8 mouse cellular contexts compared by ENCODE assay signal in the genomic region with DNA sequence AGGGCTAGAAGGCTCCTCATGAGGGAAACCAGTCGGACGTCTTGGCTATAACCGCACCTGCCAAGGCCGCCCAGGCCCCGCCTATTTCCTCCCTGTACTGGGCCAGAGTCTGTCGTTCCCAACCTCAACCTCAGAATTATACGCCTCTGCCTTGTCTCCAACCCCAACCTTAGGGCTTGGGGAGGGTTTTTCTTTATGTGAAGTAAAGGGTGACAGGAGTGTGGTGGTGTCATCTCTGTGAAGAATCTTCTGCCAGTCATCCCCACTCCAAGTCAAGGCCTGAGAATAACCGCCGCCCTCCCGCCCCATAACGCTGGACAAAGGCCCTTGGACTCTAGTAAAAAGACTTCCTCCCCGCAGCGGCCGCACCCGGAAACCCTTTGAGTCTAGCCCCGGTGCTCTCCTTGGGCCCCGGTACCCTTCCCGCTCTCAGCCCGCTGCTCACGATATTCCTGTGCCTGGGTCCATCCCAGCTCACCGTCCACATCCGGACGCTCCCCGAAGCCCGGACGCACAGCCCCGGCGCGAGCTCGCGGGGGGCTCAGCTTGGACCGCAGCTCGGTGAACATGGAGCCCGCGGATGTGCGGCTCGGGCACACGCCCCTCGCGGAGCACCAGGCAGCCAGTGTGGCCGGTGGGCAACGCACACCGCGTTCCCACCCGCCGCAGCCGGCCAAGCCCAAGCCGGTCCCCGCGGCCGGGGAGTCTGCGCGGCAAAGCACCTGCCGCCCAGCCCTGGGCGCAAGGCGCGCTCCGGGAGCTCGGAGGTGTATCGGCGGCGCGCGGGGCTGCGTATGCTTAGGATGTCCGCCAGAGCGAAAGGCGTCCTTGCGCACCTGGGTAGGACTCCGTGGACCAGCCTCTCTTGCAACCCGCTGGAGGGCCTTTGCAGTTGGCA. TPM values are rescaled to one million over a fixed set of nuclear protein-coding genes. Genes with fewer than 3 reads are reported as not detected.
A peak's percentile ranks its signal among the peaks of the same experiment; 100 is the strongest.
DNase-seq lines count a peak whose midpoint lies in the region; ATAC-seq lines count a peak whose summit lies in the region.

A gene (minus strand): TSS at position 759 of the 898 bp plus-strand sequence.

- ATAC-seq in erythroblast, adult 5-6 weeks (replicated peaks; ENCODE audit: low FRiP score, poor library complexity, severe bottlenecking): no peak
- ATAC-seq in forebrain, embryonic 13.5 days: peak; percentile 41

- H3K27ac ChIP-seq in forebrain, embryonic 13.5 days: peak within 1 kb of the TSS; percentile 82
- H3K27ac ChIP-seq in macrophage: peak within 1 kb of the TSS; percentile 17; the same call in 1 of the 2 replicates

- H3K9ac ChIP-seq in forebrain, embryonic 13.5 days: peak within 1 kb of the TSS; percentile 80

- peak within 1 kb of the TSS; percentile 83 for H3K4me2 ChIP-seq in forebrain, embryonic 13.5 days

- H3K4me3 ChIP-seq in erythroblast, embryonic 14.5 days (replicated peaks): peak within 1 kb of the TSS; percentile 65
- H3K4me3 ChIP-seq in forebrain, embryonic 13.5 days: peak within 1 kb of the TSS; percentile 55
- H3K4me3 ChIP-seq in macrophage (ENCODE audit: inconsistent target): peak within 1 kb of the TSS; percentile 35

- no peaks in the 10 kb centered on the region; the same call in 1 of the 2 replicates for H3K36me3 ChIP-seq in erythroblast, embryonic 14.5 days (ENCODE audit: control insufficient read depth)
- H3K36me3 ChIP-seq in forebrain, embryonic 13.5 days (ENCODE audit: poor library complexity, severe bottlenecking): peaks cover 16% of the 10 kb centered on the region
- no peaks in the 10 kb centered on the region for H3K36me3 ChIP-seq in macrophage (ENCODE audit: inconsistent target)

- no peaks in the 10 kb centered on the region; the same call in 1 of the 2 replicates for H3K9me3 ChIP-seq in erythroblast, embryonic 14.5 days (ENCODE audit: control insufficient read depth, low read length)
- H3K9me3 ChIP-seq in forebrain, embryonic 13.5 days (replicated peaks): no peaks in the 10 kb centered on the region

- intact Hi-C loops in left cerebral cortex, postnatal 10 days (cut with DNase I): no loop called here

- peak; percentile 85 for DNase-seq in brain, adult 2 months (ENCODE audit: low read depth, low spot score)
- peak; percentile 82 for DNase-seq in induced T-regulatory cell, adult 2 months (ENCODE audit: low read depth)
- DNase-seq in left cerebral cortex, postnatal 10 days (ENCODE audit: extremely low spot score in 1 of 2, low spot score in 2 of 2): peak in 1 of 2 experiments; percentile 77
- DNase-seq in right cerebral cortex, postnatal 10 days (ENCODE audit: low spot score in 2 of 2): peak; percentile 75 to 77

- peaks cover 25% of the 10 kb centered on the region for H3K79me2 ChIP-seq in macrophage (ENCODE audit: inconsistent target)

- under 1% methylated on average over 69 of the region's 71 CpGs for WGBS in forebrain, embryonic 13.5 days
- 1% methylated on average over 71 of the region's 71 CpGs for WGBS in macrophage (ENCODE audit: missing documents)

- peaks cover 57% of the 10 kb centered on the region for H3K4me1 ChIP-seq in erythroblast, embryonic 14.5 days (ENCODE audit: control insufficient read depth)
- H3K4me1 ChIP-seq in forebrain, embryonic 13.5 days: peaks cover 39% of the 10 kb centered on the region

- H3K27me3 ChIP-seq in erythroblast, embryonic 14.5 days (ENCODE audit: control insufficient read depth): peaks cover 36% of the 10 kb centered on the region
- H3K27me3 ChIP-seq in forebrain, embryonic 13.5 days: no peaks in the 10 kb centered on the region

RNA-seq across cellular contexts. Expression of the gene that starts here (rescaled TPM):
- polyA plus RNA-seq in erythroblast, embryonic 14.5 days (2012): 0.08 TPM in 1 of 2 replicates, not detected in the other
- 0.63 and 4.0 TPM in 2 replicates for total RNA-seq in erythroblast, adult 5-6 weeks (2015; ENCODE audit: low replicate concordance)
- 0.56 and 1.9 TPM in 2 replicates for total RNA-seq in erythroblast, adult 5-6 weeks (2017; ENCODE audit: low replicate concordance)
- polyA plus RNA-seq in forebrain, embryonic 13.5 days (2015; fragmentation: Nextera tagmentation; extraction: Ambion mirVana): 88.7 and 105 TPM in 2 replicates
- total RNA-seq in left cerebral cortex, postnatal 10 days (2021): 10 to 100 TPM; 27.1 to 28.8 TPM
- total RNA-seq in macrophage (2018; cell fraction: chromatin; rRNA removed): 1 to 10 TPM in 19 of 26 experiments, under 1 TPM in 3, not detected in 4; 0.37 to 8.2 (median 1.9) TPM
- 1 to 10 TPM; 2.0 to 5.1 (median 4.0) TPM for total RNA-seq in macrophage (2018; cell fraction: cytosol; rRNA removed)
- 1 to 10 TPM in 21 of 26 experiments, under 1 TPM in 5; 0.30 to 6.7 (median 2.1) TPM for total RNA-seq in macrophage (2018; cell fraction: nucleus; rRNA removed)
- polyA plus RNA-seq in macrophage (2018): 2.1 to 3.8 TPM (median 2.8 TPM) in 3 replicates

Comparison
In these comparisons a context has a peak if more than half of its experiments do, and no peak if none do; other contexts are left out.
1. RNA of the gene that starts here (total RNA-seq): 27.1 to 28.8 TPM in left cerebral cortex, postnatal 10 days; 0.56 to 4.0 TPM in erythroblast, adult 5-6 weeks; every median in the first group is over 4 times any median in the second.
2. RNA of the gene that starts here (polyA plus RNA-seq): 88.7 to 105 TPM in forebrain, embryonic 13.5 days; 2.1 to 3.8 TPM in macrophage and 0.08 TPM in erythroblast, embryonic 14.5 days; every median in the first group is over 10 times any median in the second.
3. Peak in every context shown above with its lines, with median percentiles within 50 percentile points of each other: H3K4me3 ChIP-seq.